Mouse (Mus musculus): ENCODE measurements at regions not wholly inside any gene's neighbourhood (a gene's known extent, or its start where the extent isn't known, plus 50 kb on each side); places are given as distances from the start of the nearest gene placed in this dataset.

DNA sequence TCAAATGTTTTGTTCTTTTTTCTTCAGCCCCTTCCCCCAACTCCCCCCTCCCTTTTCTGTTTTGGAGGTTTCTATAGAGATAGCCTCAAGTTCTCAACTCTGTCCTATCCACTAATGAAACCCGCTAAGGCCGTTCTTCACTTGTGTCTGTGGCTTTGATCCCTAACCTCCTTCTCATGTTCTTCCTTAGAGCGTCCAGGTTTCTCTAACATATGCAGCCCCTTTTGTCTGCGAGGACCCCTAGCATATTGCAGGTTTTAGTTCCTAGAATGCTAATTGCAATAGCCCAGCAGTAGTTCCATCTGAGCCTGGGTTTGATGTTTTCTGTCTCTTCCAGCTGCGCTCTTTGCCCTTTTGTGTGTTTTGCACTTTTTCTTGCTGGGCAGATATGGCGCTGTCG is 113.6 kb upstream of the Slc25a36 start:
- H3K4me2 ChIP-seq (replicated peaks), result no peak overlapping the region
- H3K9me3 ChIP-seq (ENCODE audit: control insufficient read depth, low read length), result no peaks in the 10 kb centered on the region
- DNase-seq (ENCODE audit: low spot score) (no peak), ATAC-seq (ENCODE audit: low FRiP score) (no peak)
- H3K27ac ChIP-seq, result no peak overlapping the region
- H3K4me1 ChIP-seq (replicated peaks; ENCODE audit: control insufficient read depth, insufficient read depth, low read length), result 0 out of 2 replicates have a peak, but pooled peaks cover 3% of the 10 kb centered on the region
- no peak overlapping the region for H3K4me3 ChIP-seq (replicated peaks; ENCODE audit: low read length)
- H3K9ac ChIP-seq, result no peak overlapping the region
- H3K36me3 ChIP-seq (replicated peaks; ENCODE audit: control insufficient read depth, insufficient read depth), result no peaks in the 10 kb centered on the region
- no peaks in the 10 kb centered on the region for H3K27me3 ChIP-seq (ENCODE audit: control insufficient read depth, insufficient read depth, low read length)
- WGBS, result 15% methylated on average over 7 of the region's 7 CpGs

DNA sequence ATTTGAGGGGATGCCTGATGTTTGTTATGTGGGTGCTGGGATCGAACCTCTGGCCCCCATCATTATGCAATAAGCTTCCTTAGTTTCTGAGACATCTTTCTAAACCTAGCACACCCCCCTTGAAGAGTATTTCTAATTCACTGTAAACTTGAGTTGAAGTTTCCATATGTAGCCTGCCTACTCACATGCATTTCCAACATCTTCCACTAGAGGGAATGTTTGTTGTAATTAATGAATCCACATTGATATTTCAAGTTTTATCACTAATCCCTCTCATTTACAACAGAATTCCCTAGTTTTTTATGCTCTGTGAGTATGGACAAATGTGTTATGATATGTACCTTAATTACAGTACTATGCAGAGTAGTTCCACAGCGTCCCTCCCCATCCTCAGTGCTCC is 103.8 kb upstream of the Slc25a36 start:
- Histone ChIP-seq H3K36me3 (replicated peaks; ENCODE audit: control insufficient read depth, insufficient read depth) (no peaks in the 10 kb centered on the region), H3K9ac (no peak overlapping the region), H3K4me3 (replicated peaks; ENCODE audit: low read length) (no peak overlapping the region), H3K9me3 (ENCODE audit: control insufficient read depth, low read length) (no peaks in the 10 kb centered on the region), H3K27ac (no peak overlapping the region), H3K4me2 (replicated peaks) (no peak overlapping the region), H3K27me3 (ENCODE audit: control insufficient read depth, insufficient read depth, low read length) (no peaks in the 10 kb centered on the region), H3K4me1 (replicated peaks; ENCODE audit: control insufficient read depth, insufficient read depth, low read length) (no peaks in the 10 kb centered on the region)
- DNase-seq (ENCODE audit: low spot score), result peak; percentile 79
- no peak for ATAC-seq (ENCODE audit: low FRiP score)
- 42% methylated on average over 2 of the region's 2 CpGs for WGBS

DNA sequence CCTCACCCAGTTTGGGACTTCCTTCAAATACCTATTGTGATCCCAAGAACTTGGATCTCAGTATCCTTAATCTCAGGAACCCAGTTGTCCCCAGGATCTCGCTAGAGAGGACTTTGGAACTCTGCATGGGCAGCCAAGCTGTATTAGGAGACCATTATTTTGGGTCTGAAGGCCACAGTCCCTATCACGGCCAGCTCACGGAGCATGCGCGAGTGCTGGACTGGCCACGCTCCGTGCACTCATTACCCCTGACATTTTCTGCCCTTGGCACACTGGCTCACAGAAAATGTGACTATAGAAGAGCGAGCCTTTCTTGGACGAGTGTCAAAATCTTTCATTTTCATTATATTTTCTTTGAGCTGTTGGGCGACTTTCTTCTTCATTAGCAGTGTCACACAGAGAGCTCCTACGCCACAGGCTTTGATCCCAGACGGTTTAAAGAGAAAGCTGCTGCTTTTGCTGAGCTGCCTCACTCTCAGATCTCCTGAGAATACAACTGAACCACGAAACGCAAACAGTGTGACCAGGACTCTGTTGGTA is 79.4 kb upstream of the Slc25a36 start:
- ATAC-seq (ENCODE audit: low FRiP score), result no peak

GRCm38 (mm10) chr9:97189646-97190045 is 78.7 kb upstream of the Slc25a36 start:
- no peaks in the 10 kb centered on the region for H3K9me3 ChIP-seq (ENCODE audit: control insufficient read depth, low read length)
- H3K4me3 ChIP-seq (replicated peaks; ENCODE audit: low read length), result no peak overlapping the region
- no peak overlapping the region for H3K27ac ChIP-seq
- H3K9ac ChIP-seq, result no peak overlapping the region
- 89% methylated on average over 4 of the region's 4 CpGs for WGBS
- no peaks in the 10 kb centered on the region for H3K4me1 ChIP-seq (replicated peaks; ENCODE audit: control insufficient read depth, insufficient read depth, low read length)
- ATAC-seq (ENCODE audit: low FRiP score) (no peak), DNase-seq (ENCODE audit: low spot score) (no peak)
- no peaks in the 10 kb centered on the region for H3K27me3 ChIP-seq (ENCODE audit: control insufficient read depth, insufficient read depth, low read length)
- no peaks in the 10 kb centered on the region for H3K36me3 ChIP-seq (replicated peaks; ENCODE audit: control insufficient read depth, insufficient read depth)
- H3K4me2 ChIP-seq (replicated peaks), result no peak overlapping the region

More for the DNA sequence above, 79.4 kb upstream of the Slc25a36 start:
- Histone ChIP-seq H3K36me3 (replicated peaks; ENCODE audit: control insufficient read depth, insufficient read depth) (no peaks in the 10 kb centered on the region), H3K4me1 (replicated peaks; ENCODE audit: control insufficient read depth, insufficient read depth, low read length) (no peaks in the 10 kb centered on the region), H3K27me3 (ENCODE audit: control insufficient read depth, insufficient read depth, low read length) (no peaks in the 10 kb centered on the region), H3K4me2 (replicated peaks) (no peak overlapping the region), H3K9ac (no peak overlapping the region), H3K9me3 (ENCODE audit: control insufficient read depth, low read length) (no peaks in the 10 kb centered on the region), H3K4me3 (replicated peaks; ENCODE audit: low read length) (no peak overlapping the region), H3K27ac (no peak overlapping the region)
- 69% methylated on average over 14 of the region's 14 CpGs for WGBS
- no peak for DNase-seq (ENCODE audit: low spot score)

DNA sequence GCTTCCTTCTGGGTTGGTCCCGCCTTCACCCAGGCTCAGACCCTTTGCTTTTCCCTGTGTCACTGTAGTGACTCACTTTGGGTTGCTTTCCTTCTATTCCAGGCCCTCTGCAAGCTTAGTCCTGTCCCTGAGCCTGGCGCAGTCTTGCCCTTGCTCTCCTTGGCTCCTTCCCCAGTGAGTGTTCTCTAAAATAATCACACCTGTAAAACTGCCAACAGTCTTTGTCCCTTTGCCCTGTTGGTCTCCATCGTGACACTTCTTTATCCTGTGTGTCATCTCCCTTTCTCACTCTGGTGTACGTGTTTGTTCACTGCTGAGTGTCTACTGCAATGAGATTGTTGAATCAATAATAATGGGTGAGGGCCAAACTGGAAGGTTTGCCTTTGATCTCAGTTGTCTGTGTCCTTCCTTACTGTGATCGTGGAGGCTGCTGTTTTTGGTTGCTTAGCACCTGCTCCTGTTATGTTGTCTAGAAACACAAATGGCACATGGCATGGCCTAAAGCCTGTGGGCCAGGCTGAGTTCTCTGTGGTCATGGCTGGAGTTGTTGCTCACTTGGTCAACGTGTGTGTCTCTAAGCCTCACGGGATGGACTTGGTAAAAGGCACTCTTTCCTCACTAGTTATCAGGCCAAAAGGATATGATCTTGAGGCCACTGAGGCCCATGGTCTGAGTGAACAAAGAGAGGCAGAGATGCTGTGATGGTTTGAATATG is 77.8 kb upstream of the Slc25a36 start:
- H3K27me3 ChIP-seq (ENCODE audit: control insufficient read depth, insufficient read depth, low read length), result no peaks in the 10 kb centered on the region
- H3K4me3 ChIP-seq (replicated peaks; ENCODE audit: low read length), result no peak overlapping the region
- H3K27ac ChIP-seq, result no peak overlapping the region
- no peak overlapping the region for H3K9ac ChIP-seq
- no peak overlapping the region for H3K4me2 ChIP-seq (replicated peaks)
- H3K4me1 ChIP-seq (replicated peaks; ENCODE audit: control insufficient read depth, insufficient read depth, low read length), result no peaks in the 10 kb centered on the region
- no peaks in the 10 kb centered on the region for H3K9me3 ChIP-seq (ENCODE audit: control insufficient read depth, low read length)
- DNase-seq (ENCODE audit: low spot score) (no peak), ATAC-seq (ENCODE audit: low FRiP score) (no peak)
- 86% methylated on average over 7 of the region's 7 CpGs for whole genome bisulfite sequencing
- no peaks in the 10 kb centered on the region for H3K36me3 ChIP-seq (replicated peaks; ENCODE audit: control insufficient read depth, insufficient read depth)

GRCm38 (mm10) chr9:97173230-97173951 is 62.4 kb upstream of the Slc25a36 start:
- 81% methylated on average over 5 of the region's 5 CpGs for WGBS

DNA sequence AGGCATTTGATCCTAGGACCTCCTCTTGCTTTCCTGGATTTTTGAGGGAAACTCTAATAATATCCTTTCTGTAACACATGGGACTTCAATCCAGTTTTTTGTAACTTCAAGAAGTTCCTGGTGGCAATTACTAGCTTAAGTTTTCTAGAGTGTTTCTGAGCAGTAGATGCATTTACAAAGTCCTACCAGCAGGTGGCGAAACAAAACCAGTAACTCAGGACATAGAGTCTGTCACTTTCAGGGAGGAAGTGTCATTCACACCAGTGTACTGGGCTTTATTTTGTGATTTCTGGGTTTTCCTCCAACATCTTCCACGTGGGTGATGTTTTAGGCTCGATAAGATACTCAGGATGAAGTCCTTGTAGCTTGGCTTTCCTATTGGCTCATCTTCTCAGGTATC is 61.1 kb upstream of the Slc25a36 start:
- ATAC-seq (ENCODE audit: low FRiP score) (no peak), DNase-seq (ENCODE audit: low spot score) (peak; percentile 76)
- H3K9ac ChIP-seq, result no peak overlapping the region
- H3K36me3 ChIP-seq (replicated peaks; ENCODE audit: control insufficient read depth, insufficient read depth), result no peaks in the 10 kb centered on the region
- 11% methylated on average over 3 of the region's 3 CpGs for WGBS
- no peak overlapping the region for H3K27ac ChIP-seq
- H3K27me3 ChIP-seq (ENCODE audit: control insufficient read depth, insufficient read depth, low read length), result no peaks in the 10 kb centered on the region
- no peak overlapping the region for H3K4me3 ChIP-seq (replicated peaks; ENCODE audit: low read length)
- H3K4me1 ChIP-seq (replicated peaks; ENCODE audit: control insufficient read depth, insufficient read depth, low read length), result no peaks in the 10 kb centered on the region
- H3K4me2 ChIP-seq (replicated peaks), result no peak overlapping the region
- no peaks in the 10 kb centered on the region for H3K9me3 ChIP-seq (ENCODE audit: control insufficient read depth, low read length)

More at GRCm38 (mm10) chr9:97173230-97173951, 62.4 kb upstream of the Slc25a36 start:
- no peaks in the 10 kb centered on the region for H3K36me3 ChIP-seq (replicated peaks; ENCODE audit: control insufficient read depth, insufficient read depth)
- no peak overlapping the region for H3K9ac ChIP-seq
- no peaks in the 10 kb centered on the region for H3K9me3 ChIP-seq (ENCODE audit: control insufficient read depth, low read length)
- H3K4me3 ChIP-seq (replicated peaks; ENCODE audit: low read length), result no peak overlapping the region
- no peak for DNase-seq (ENCODE audit: low spot score)
- no peaks in the 10 kb centered on the region for H3K27me3 ChIP-seq (ENCODE audit: control insufficient read depth, insufficient read depth, low read length)
- H3K4me2 ChIP-seq (replicated peaks), result no peak overlapping the region
- no peaks in the 10 kb centered on the region for H3K4me1 ChIP-seq (replicated peaks; ENCODE audit: control insufficient read depth, insufficient read depth, low read length)
- H3K27ac ChIP-seq, result no peak overlapping the region
- ATAC-seq (ENCODE audit: low FRiP score), result no peak

GRCm38 (mm10) chr9:97171484-97171883 is 60.5 kb upstream of the Slc25a36 start:
- H3K27ac ChIP-seq, result no peak overlapping the region
- ATAC-seq (ENCODE audit: low FRiP score), result no peak
- no peak overlapping the region for H3K4me3 ChIP-seq (replicated peaks; ENCODE audit: low read length)
- H3K4me2 ChIP-seq (replicated peaks), result no peak overlapping the region
- DNase-seq (ENCODE audit: low spot score), result no peak
- H3K4me1 ChIP-seq (replicated peaks; ENCODE audit: control insufficient read depth, insufficient read depth, low read length), result no peaks in the 10 kb centered on the region
- H3K9ac ChIP-seq, result no peak overlapping the region
- no peaks in the 10 kb centered on the region for H3K27me3 ChIP-seq (ENCODE audit: control insufficient read depth, insufficient read depth, low read length)
- WGBS, result 92% methylated on average over 4 of the region's 4 CpGs
- no peaks in the 10 kb centered on the region for H3K9me3 ChIP-seq (ENCODE audit: control insufficient read depth, low read length)
- no peaks in the 10 kb centered on the region for H3K36me3 ChIP-seq (replicated peaks; ENCODE audit: control insufficient read depth, insufficient read depth)

DNA sequence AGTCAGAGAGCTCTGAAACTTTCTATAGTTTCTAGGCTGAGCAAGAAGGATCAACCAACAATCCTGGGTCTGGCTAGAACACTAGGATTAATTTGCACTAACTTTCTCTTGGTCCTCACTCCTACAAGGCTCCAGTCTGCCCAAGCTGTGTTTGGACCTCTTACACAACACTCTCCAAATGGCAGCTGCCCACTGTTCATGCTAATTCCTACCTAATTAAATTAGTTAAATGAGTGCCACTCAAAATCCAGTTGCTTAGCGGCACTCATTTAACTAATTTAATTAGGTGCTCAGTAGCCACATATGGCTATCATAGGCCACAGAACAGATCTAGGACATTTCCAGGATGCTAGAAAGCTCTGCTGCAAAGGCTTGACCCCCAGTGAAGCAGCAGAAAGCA is 59.9 kb upstream of the Slc25a36 start:
- 75% methylated on average over 1 of the region's 1 CpGs for WGBS
- no peaks in the 10 kb centered on the region for H3K4me1 ChIP-seq (replicated peaks; ENCODE audit: control insufficient read depth, insufficient read depth, low read length)
- no peak overlapping the region for H3K27ac ChIP-seq
- no peak overlapping the region for H3K4me3 ChIP-seq (replicated peaks; ENCODE audit: low read length)
- H3K4me2 ChIP-seq (replicated peaks), result no peak overlapping the region
- no peak overlapping the region for H3K9ac ChIP-seq
- no peak for ATAC-seq (ENCODE audit: low FRiP score)
- no peaks in the 10 kb centered on the region for H3K36me3 ChIP-seq (replicated peaks; ENCODE audit: control insufficient read depth, insufficient read depth)
- no peaks in the 10 kb centered on the region for H3K27me3 ChIP-seq (ENCODE audit: control insufficient read depth, insufficient read depth, low read length)
- DNase-seq (ENCODE audit: low spot score), result peak; percentile 55
- H3K9me3 ChIP-seq (ENCODE audit: control insufficient read depth, low read length), result no peaks in the 10 kb centered on the region

Measured in hindbrain, embryonic 14.5 days (tissue).